Mouse (Mus musculus) liver, postnatal 0 days (tissue): ENCODE measurements around the gene Chn2. TPM values are rescaled to one million over a fixed set of nuclear protein-coding genes. Genes with fewer than 3 reads are reported as not detected.
A peak's percentile ranks its signal among the peaks of the same experiment; 100 is the strongest.

Experiments
- ATAC-seq: fragments of 200-750 bp; cut with Nextera tagmentation; 2 replicates; pipeline ENCODE4 v1.8.0; 2017; ENCODE audit warnings: mild to moderate bottlenecking, moderate library complexity
- DNase-seq: peaks from one replicate; pipeline ENCODE4 v3.0.0-alpha.2; 2016
- H3K27ac ChIP-seq: fragments of 300-500 bp; sonication (generic); 2 replicates; pipeline ENCODE4 v1.5.1; 2014; ENCODE audit warnings: antibody characterized with exemption, moderate library complexity, mild to moderate bottlenecking, low read depth
- H3K27me3 ChIP-seq: fragments of 300-500 bp; sonication (generic); 2 replicates; pipeline ENCODE4 v1.6.1; 2014; ENCODE audit warnings: low read length, control low read depth, mixed read lengths; ENCODE audit not compliant: insufficient read depth
- H3K36me3 ChIP-seq: fragments of 300-500 bp; sonication (generic); replicated peaks from 2 replicates; pipeline ENCODE4 v1.6.1; 2014; ENCODE audit warnings: mild to moderate bottlenecking, control low read depth, low read length, moderate library complexity, mixed read lengths; ENCODE audit not compliant: insufficient read depth
- H3K4me1 ChIP-seq: fragments of 300-500 bp; sonication (generic); 2 replicates; pipeline ENCODE4 v1.6.1; 2014; ENCODE audit warnings: antibody characterized with exemption, mild to moderate bottlenecking, control low read depth; ENCODE audit not compliant: insufficient read depth
- H3K4me2 ChIP-seq: fragments of 300-500 bp; sonication (generic); 2 replicates; pipeline ENCODE4 v1.6.1; 2014; ENCODE audit warnings: low read depth, mild to moderate bottlenecking, low read length, moderate library complexity, mixed read lengths
- H3K4me3 ChIP-seq: fragments of 300-500 bp; sonication (generic); 2 replicates; pipeline ENCODE4 v1.5.1; 2014; ENCODE audit warnings: low read depth, low read length
- H3K9ac ChIP-seq: fragments of 300-500 bp; sonication (generic); replicated peaks from 2 replicates; pipeline ENCODE4 v1.6.1; 2014; ENCODE audit warnings: mild to moderate bottlenecking, moderate library complexity
- H3K9me3 ChIP-seq: fragments of 300-500 bp; sonication (generic); 2 replicates; pipeline ENCODE4 v1.6.1; 2016; ENCODE audit warnings: mild to moderate bottlenecking, control low read depth, low read length, mixed read lengths
- CTCF ChIP-seq: sonication (generic); IDR thresholded peaks from 2 replicates; pipeline ENCODE4 v1.5.1; 2016; ENCODE audit warnings: antibody characterized with exemption, low read depth
- EP300 ChIP-seq: IDR thresholded peaks from 2 replicates; pipeline ENCODE4 v1.6.1; 2016; ENCODE audit warnings: antibody characterized with exemption, low read depth, mild to moderate bottlenecking
- WGBS: fragments of 180-500 bp; shearing (Covaris S2); extraction: QIAGEN DNeasy Blood & Tissue Kit; methylation state at CpG from one replicate; pipeline ENCODE4 v1.1.7; 2014; ENCODE audit not compliant: insufficient replicate concordance; 5-methylcytosine and 5-hydroxymethylcytosine counted together
- polyA plus RNA-seq: library from polyadenylated mRNA; unstranded; fragments of >200 nt; fragmentation: Nextera tagmentation; extraction: Ambion mirVana; gene quantifications from 2 replicates; pipeline ENCODE4 v1.2.1, GENCODE M21; 2015

The Chn2 gene
- polyA plus RNA-seq, 1 experiment from 2014 or later, result 10.8 TPM

DNA sequence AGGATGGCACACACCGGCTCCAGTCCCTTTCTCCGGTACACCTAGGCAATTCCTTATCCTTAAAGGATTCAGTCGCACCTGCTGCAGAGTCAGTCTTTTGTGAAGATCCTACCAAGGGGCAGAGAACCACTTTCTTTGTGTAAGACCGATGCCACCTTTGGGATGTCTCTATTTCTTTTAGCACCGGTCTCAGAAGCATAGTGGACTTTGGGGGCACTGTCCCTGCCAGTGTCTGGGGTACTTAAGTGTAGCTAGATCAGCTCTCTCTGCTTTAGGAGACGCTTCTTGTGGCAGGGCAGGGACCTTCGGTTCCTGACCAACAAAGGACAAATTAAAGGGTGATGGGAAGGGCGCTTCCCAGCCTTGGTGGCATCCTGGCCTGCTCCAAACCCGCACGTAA, 488 bp upstream of the Chn2 start:
- DNase-seq (no peak), ATAC-seq (no peak)
- WGBS, result 24% methylated on average over 10 of the region's 10 CpGs
- H3K9ac ChIP-seq, result peak overlapping the region; percentile 74
- H3K27ac ChIP-seq, result 0 out of 2 replicates have a peak overlapping the region, but pooled peaks have one; percentile 82
- H3K27me3 ChIP-seq, result peaks cover 11% of the 10 kb centered on the region; the same call in 1 of the 2 replicates
- H3K4me3 ChIP-seq, result peak overlapping the region; percentile 64
- H3K36me3 ChIP-seq, result no peaks in the 10 kb centered on the region
- peak overlapping the region; percentile 90 for H3K4me2 ChIP-seq
- H3K9me3 ChIP-seq, result no peaks in the 10 kb centered on the region
- no peak for TF ChIP-seq CTCF
- no peak for TF ChIP-seq EP300
- H3K4me1 ChIP-seq, result peaks cover 15% of the 10 kb centered on the region; the same call in 1 of the 2 replicates

DNA sequence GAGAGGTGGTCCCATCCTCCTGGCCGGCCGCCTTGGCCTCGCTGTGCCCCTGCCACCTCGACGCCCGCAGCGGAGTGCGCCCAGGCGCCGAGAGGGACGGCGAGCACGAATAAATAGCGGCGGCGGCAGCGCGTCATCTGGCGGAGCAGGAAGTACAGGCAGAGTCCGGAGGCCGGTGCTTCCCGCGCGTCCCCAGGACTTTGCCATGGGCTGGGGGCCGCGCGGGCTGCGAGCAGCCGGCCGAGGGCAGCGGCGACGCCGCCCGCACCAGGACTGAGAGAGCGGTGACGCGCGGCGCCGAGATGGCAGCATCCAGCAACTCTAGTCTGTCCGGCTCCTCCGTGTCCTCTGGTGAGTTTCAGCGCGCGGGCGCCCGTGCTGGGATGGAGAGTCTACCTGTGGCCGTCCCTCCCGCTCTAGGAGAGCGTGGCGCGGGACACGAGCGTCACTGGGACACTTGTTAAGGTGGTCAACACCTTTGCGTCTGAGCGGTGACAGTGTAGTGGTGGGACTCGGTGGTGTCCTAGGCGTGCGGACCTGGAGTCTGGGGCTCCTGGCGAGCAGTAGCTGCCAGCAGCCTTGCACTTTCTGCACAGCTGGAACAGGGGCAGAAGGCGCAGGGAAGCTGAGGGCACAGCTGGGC, 572 bp downstream of the Chn2 start:
- Histone ChIP-seq H3K9ac (peak overlapping the region; percentile 74), H3K36me3 (no peaks in the 10 kb centered on the region), H3K4me3 (peak overlapping the region; percentile 64), H3K9me3 (no peaks in the 10 kb centered on the region), H3K27ac (peak overlapping the region; percentile 82), H3K4me1 (peaks cover 8% of the 10 kb centered on the region; the same call in 1 of the 2 replicates), H3K27me3 (peaks cover 11% of the 10 kb centered on the region; the same call in 1 of the 2 replicates), H3K4me2 (peak overlapping the region; percentile 90)
- DNase-seq (peak; percentile 72), ATAC-seq (peak; percentile 76)
- under 1% methylated on average over 60 of the region's 62 CpGs for WGBS
- TF ChIP-seq EP300 (no peak), CTCF (no peak)

DNA sequence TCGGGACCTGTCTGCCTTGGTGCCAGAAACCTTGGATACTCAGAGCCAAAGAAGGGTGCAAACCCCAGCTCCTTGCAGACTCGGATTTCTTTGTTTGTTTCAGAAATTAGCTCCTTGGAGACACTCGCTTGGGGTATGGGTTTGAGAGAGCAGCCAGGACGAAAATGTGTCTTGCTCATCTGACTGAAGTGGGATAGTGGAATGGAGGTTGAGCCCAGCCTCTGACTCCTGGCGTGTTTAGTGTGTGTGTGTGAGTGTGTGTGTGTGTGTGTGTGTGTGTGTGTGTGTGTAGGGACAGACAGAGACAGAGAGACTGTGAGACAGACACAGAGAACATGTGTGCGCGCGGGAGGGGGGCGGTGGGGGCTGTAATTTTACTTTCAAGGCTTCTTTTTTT, 1.1 kb downstream of the Chn2 start:
- H3K9ac ChIP-seq, result peak overlapping the region; percentile 74

GRCm38 (mm10) chr6:54041386-54042043, 2.2 kb downstream of the Chn2 start:
- 47% methylated on average over 13 of the region's 13 CpGs for WGBS
- DNase-seq (no peak), ATAC-seq (no peak)
- peaks cover 12% of the 10 kb centered on the region; the same call in 1 of the 2 replicates for H3K4me1 ChIP-seq
- no peak overlapping the region for H3K27ac ChIP-seq
- no peak overlapping the region for H3K9ac ChIP-seq
- no peaks in the 10 kb centered on the region for H3K9me3 ChIP-seq
- no peak overlapping the region for H3K4me3 ChIP-seq
- H3K4me2 ChIP-seq, result peak overlapping the region; percentile 90; the same call in 1 of the 2 replicates
- TF ChIP-seq CTCF (no peak), EP300 (no peak)
- H3K36me3 ChIP-seq, result no peaks in the 10 kb centered on the region
- H3K27me3 ChIP-seq, result peaks cover 11% of the 10 kb centered on the region; the same call in 1 of the 2 replicates

More for the DNA sequence above, 1.1 kb downstream of the Chn2 start:
- no peaks in the 10 kb centered on the region for H3K9me3 ChIP-seq
- H3K4me1 ChIP-seq, result peaks cover 9% of the 10 kb centered on the region; the same call in 1 of the 2 replicates
- DNase-seq, result no peak
- no peaks in the 10 kb centered on the region for H3K36me3 ChIP-seq
- no peak for TF ChIP-seq CTCF
- TF ChIP-seq EP300, result no peak
- no peak for ATAC-seq
- peak overlapping the region; percentile 82; the same call in 1 of the 2 replicates for H3K27ac ChIP-seq
- H3K4me3 ChIP-seq, result peak overlapping the region; percentile 64
- peaks cover 11% of the 10 kb centered on the region; the same call in 1 of the 2 replicates for H3K27me3 ChIP-seq
- peak overlapping the region; percentile 90 for H3K4me2 ChIP-seq
- 19% methylated on average over 9 of the region's 9 CpGs for WGBS

GRCm38 (mm10) chr6:54042142-54042541, 2.8 kb downstream of the Chn2 start:
- Histone ChIP-seq H3K9me3 (no peaks in the 10 kb centered on the region), H3K27ac (no peak overlapping the region), H3K27me3 (peaks cover 11% of the 10 kb centered on the region; the same call in 1 of the 2 replicates), H3K4me3 (no peak overlapping the region), H3K4me2 (no peak overlapping the region), H3K9ac (no peak overlapping the region), H3K36me3 (no peaks in the 10 kb centered on the region), H3K4me1 (peaks cover 16% of the 10 kb centered on the region; the same call in 1 of the 2 replicates)
- ATAC-seq (no peak), DNase-seq (no peak)
- whole genome bisulfite sequencing, result 69% methylated on average over 1 of the region's 1 CpGs
- TF ChIP-seq CTCF (no peak), EP300 (no peak)

- Histone ChIP-seq H3K9me3 (no peaks in the 10 kb centered on the region), H3K9ac (no peak overlapping the region), H3K27me3 (peaks cover 11% of the 10 kb centered on the region; the same call in 1 of the 2 replicates), H3K4me1 (peaks cover 22% of the 10 kb centered on the region; the same call in 1 of the 2 replicates), H3K27ac (no peak overlapping the region), H3K4me3 (no peak overlapping the region), H3K4me2 (no peak overlapping the region), H3K36me3 (no peaks in the 10 kb centered on the region)
- TF ChIP-seq EP300, result no peak
- TF ChIP-seq CTCF, result no peak
- no peak for DNase-seq
- WGBS, result 76% methylated on average over 5 of the region's 5 CpGs
- ATAC-seq, result no peak
These were observed 4.2 kb downstream of the Chn2 start for GRCm38 (mm10) chr6:54043536-54043935.
